Mouse (Mus musculus): ENCODE measurements around the gene Tgm3. TPM values are rescaled to one million over a fixed set of nuclear protein-coding genes. Genes with fewer than 3 reads are reported as not detected.

The Tgm3 gene
- polyA plus RNA-seq, 1 experiment = 0.11 TPM

DNA sequence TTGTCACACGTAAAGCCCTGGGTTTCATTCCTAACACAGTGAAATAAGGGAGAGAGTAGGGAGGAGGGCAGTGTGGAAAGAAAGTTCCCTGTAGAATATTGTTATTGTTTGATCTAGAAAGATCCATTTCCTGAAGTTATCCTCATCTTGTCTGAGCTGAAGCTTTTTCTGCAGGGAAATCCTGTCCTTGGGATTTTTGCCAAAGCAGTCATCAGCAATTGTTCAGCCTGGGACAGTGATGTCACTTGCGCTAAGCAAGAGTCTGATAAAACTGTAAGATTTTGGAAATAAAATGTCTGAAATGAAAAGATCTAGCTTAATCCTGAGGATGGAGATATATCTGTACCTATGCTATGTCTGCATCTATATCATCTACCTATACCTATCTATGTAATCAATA, 58.2 kb downstream of the Tgm3 start:
- no peak for DNase-seq
- TF ChIP-seq CTCF (IDR thresholded peaks at IDR 0.05; ENCODE audit: borderline replicate concordance, insufficient read depth, low read depth, low read length) (no peak), POLR2A (IDR thresholded peaks at IDR 0.05; ENCODE audit: borderline replicate concordance, insufficient read depth, low read length) (no peak)
- Histone ChIP-seq H3K27ac (ENCODE audit: insufficient read depth, low read length) (no peak overlapping the region), H3K27me3 (ENCODE audit: control insufficient read depth, insufficient read depth, low read length) (no peaks in the 10 kb centered on the region), H3K4me1 (ENCODE audit: control insufficient read depth, insufficient read depth, low read length) (no peaks in the 10 kb centered on the region), H3K4me3 (replicated peaks; ENCODE audit: insufficient read depth, low read depth, low read length) (no peak overlapping the region)
- 81% methylated on average over 2 of the region's 2 CpGs for WGBS

Other genes with a start within 250 kb of the Tgm3 start
- 29.0 and 29.5 TPM in 2 replicates for gene Stk35, start 211.8 kb upstream of the Tgm3 start, polyA plus RNA-seq (2012; rRNA removed)
- 0.07 TPM in 1 of 2 replicates, not detected in the other for gene Tgm6, start 100.1 kb downstream of the Tgm3 start, polyA plus RNA-seq (2012; rRNA removed)
- 168 and 195 TPM in 2 replicates for gene Snrpb, start 167.1 kb downstream of the Tgm3 start, polyA plus RNA-seq (2012; rRNA removed)
- not detected in 2 replicates for gene Tmc2, start 182.8 kb downstream of the Tgm3 start, polyA plus RNA-seq (2012; rRNA removed)

All from cerebellum, adult 2 months (tissue).